Mouse (Mus musculus) embryonic facial prominence, embryonic 14.5 days (tissue): ENCODE measurements at regions not wholly inside any gene's neighbourhood (a gene's known extent, or its start where the extent isn't known, plus 50 kb on each side); places are given as distances from the start of the nearest gene placed in this dataset.

Source experiments
- ATAC-seq: fragments of 200-750 bp; cut with Nextera tagmentation; 2 replicates; pipeline ENCODE4 v1.8.0; 2017; ENCODE audit warnings: low read depth, moderate number of reproducible peaks, moderate TSS enrichment
- DNase-seq: peaks from one replicate; pipeline ENCODE4 v3.0.0-alpha.2; 2015; ENCODE audit warnings: low spot score
- H3K27ac ChIP-seq: fragments of 300-500 bp; sonication (generic); replicated peaks from 2 replicates; pipeline ENCODE4 v1.5.1; 2014; ENCODE audit warnings: low read depth, mild to moderate bottlenecking, low read length, moderate library complexity
- H3K27me3 ChIP-seq: fragments of 300-500 bp; sonication (generic); replicated peaks from 2 replicates; pipeline ENCODE4 v1.6.1; 2014; ENCODE audit warnings: low read length; ENCODE audit not compliant: control insufficient read depth, insufficient read depth
- H3K36me3 ChIP-seq: fragments of 300-500 bp; sonication (generic); 2 replicates; pipeline ENCODE4 v1.6.1; 2014; ENCODE audit warnings: low read length, mixed read lengths; ENCODE audit not compliant: control insufficient read depth, insufficient read depth
- H3K4me1 ChIP-seq: fragments of 300-500 bp; sonication (generic); 2 replicates; pipeline ENCODE4 v1.6.1; 2014; ENCODE audit warnings: antibody characterized with exemption, low read length; ENCODE audit not compliant: control insufficient read depth, insufficient read depth
- H3K4me2 ChIP-seq: fragments of 300-500 bp; sonication (generic); 2 replicates; pipeline ENCODE4 v1.6.1; 2014; ENCODE audit warnings: low read depth, mild to moderate bottlenecking, low read length, moderate library complexity, mixed read lengths
- H3K4me3 ChIP-seq: fragments of 300-500 bp; sonication (generic); 2 replicates; pipeline ENCODE4 v1.5.1; 2014; ENCODE audit warnings: low read depth, mild to moderate bottlenecking, low read length
- H3K9ac ChIP-seq: fragments of 300-500 bp; sonication (generic); 2 replicates; pipeline ENCODE4 v1.6.1; 2014; ENCODE audit warnings: low read depth, mild to moderate bottlenecking, low read length, moderate library complexity, mixed read lengths
- H3K9me3 ChIP-seq: fragments of 300-500 bp; sonication (generic); 2 replicates; pipeline ENCODE4 v1.6.1; 2016; ENCODE audit warnings: low read length; ENCODE audit not compliant: control insufficient read depth
- WGBS: fragments of 180-500 bp; shearing (Covaris S2); extraction: QIAGEN DNeasy Blood & Tissue Kit; methylation state at CpG from one replicate; pipeline ENCODE4 v1.1.7; 2014; 5-methylcytosine and 5-hydroxymethylcytosine counted together

- ATAC-seq (no peak), DNase-seq (no peak)
- Histone ChIP-seq H3K27me3 (no peaks in the 10 kb centered on the region), H3K4me2 (no peak overlapping the region), H3K36me3 (no peaks in the 10 kb centered on the region), H3K9me3 (no peaks in the 10 kb centered on the region), H3K4me1 (peaks cover 7% of the 10 kb centered on the region), H3K4me3 (no peak overlapping the region), H3K27ac (no peak overlapping the region), H3K9ac (no peak overlapping the region)
- 38% methylated on average over 6 of the region's 6 CpGs for WGBS
Measured at GRCm38 (mm10) chr1:61419839-61420238, 218.8 kb upstream of the Pard3b start.

- H3K9me3 ChIP-seq = no peaks in the 10 kb centered on the region
- no peak overlapping the region for H3K9ac ChIP-seq
- H3K4me3 ChIP-seq = no peak overlapping the region
- no peaks in the 10 kb centered on the region for H3K4me1 ChIP-seq
- ATAC-seq (no peak), DNase-seq (no peak)
- H3K27ac ChIP-seq = no peak overlapping the region
- no peaks in the 10 kb centered on the region for H3K36me3 ChIP-seq
- no peaks in the 10 kb centered on the region for H3K27me3 ChIP-seq
- H3K4me2 ChIP-seq = no peak overlapping the region
Measured at GRCm38 (mm10) chr1:61423253-61423652, 215.4 kb upstream of the Pard3b start.

- no peak overlapping the region for H3K9ac ChIP-seq
- no peak overlapping the region for H3K4me2 ChIP-seq
- WGBS = 72% methylated on average over 4 of the region's 4 CpGs
- ATAC-seq (no peak), DNase-seq (peak; percentile 79)
- no peaks in the 10 kb centered on the region for H3K36me3 ChIP-seq
- no peaks in the 10 kb centered on the region for H3K27me3 ChIP-seq
- H3K4me1 ChIP-seq = no peaks in the 10 kb centered on the region
- no peak overlapping the region for H3K27ac ChIP-seq
- no peaks in the 10 kb centered on the region for H3K9me3 ChIP-seq
- H3K4me3 ChIP-seq = no peak overlapping the region
Measured at GRCm38 (mm10) chr1:61428706-61429501, 209.7 kb upstream of the Pard3b start.

GRCm38 (mm10) chr1:61437603-61438002 is 201.0 kb upstream of the Pard3b start:
- Histone ChIP-seq H3K4me3 (no peak overlapping the region), H3K9ac (no peak overlapping the region), H3K36me3 (no peaks in the 10 kb centered on the region), H3K4me1 (no peaks in the 10 kb centered on the region), H3K27me3 (no peaks in the 10 kb centered on the region), H3K9me3 (no peaks in the 10 kb centered on the region), H3K4me2 (no peak overlapping the region), H3K27ac (no peak overlapping the region)
- DNase-seq (peak; percentile 9), ATAC-seq (no peak)
- WGBS = 57% methylated on average over 3 of the region's 3 CpGs

GRCm38 (mm10) chr1:61461435-61461834 is 177.2 kb upstream of the Pard3b start:
- H3K4me3 ChIP-seq = no peak overlapping the region
- no peaks in the 10 kb centered on the region for H3K36me3 ChIP-seq
- H3K27me3 ChIP-seq = no peaks in the 10 kb centered on the region
- DNase-seq (no peak), ATAC-seq (no peak)
- 67% methylated on average over 3 of the region's 3 CpGs for WGBS
- no peak overlapping the region for H3K4me2 ChIP-seq
- no peaks in the 10 kb centered on the region for H3K9me3 ChIP-seq
- H3K27ac ChIP-seq = no peak overlapping the region
- no peaks in the 10 kb centered on the region for H3K4me1 ChIP-seq
- no peak overlapping the region for H3K9ac ChIP-seq

- no peak overlapping the region for H3K9ac ChIP-seq
- H3K36me3 ChIP-seq = no peaks in the 10 kb centered on the region
- H3K4me3 ChIP-seq = no peak overlapping the region
- DNase-seq (no peak), ATAC-seq (no peak)
- H3K9me3 ChIP-seq = no peaks in the 10 kb centered on the region
- no peaks in the 10 kb centered on the region for H3K27me3 ChIP-seq
- no peak overlapping the region for H3K27ac ChIP-seq
- WGBS = 66% methylated on average over 5 of the region's 5 CpGs
- H3K4me1 ChIP-seq = no peaks in the 10 kb centered on the region
- no peak overlapping the region for H3K4me2 ChIP-seq
Measured at GRCm38 (mm10) chr1:61470617-61471214, 167.9 kb upstream of the Pard3b start.

- Histone ChIP-seq H3K9me3 (no peaks in the 10 kb centered on the region), H3K4me2 (no peak overlapping the region), H3K4me3 (no peak overlapping the region), H3K27ac (no peak overlapping the region), H3K9ac (no peak overlapping the region), H3K4me1 (no peaks in the 10 kb centered on the region), H3K27me3 (no peaks in the 10 kb centered on the region), H3K36me3 (no peaks in the 10 kb centered on the region)
- ATAC-seq (no peak), DNase-seq (no peak)
- 83% methylated on average over 6 of the region's 6 CpGs for WGBS
Measured at GRCm38 (mm10) chr1:61471779-61472578, 166.6 kb upstream of the Pard3b start.

GRCm38 (mm10) chr1:61472579-61473242 is 165.9 kb upstream of the Pard3b start:
- H3K4me3 ChIP-seq = no peak overlapping the region
- 74% methylated on average over 13 of the region's 13 CpGs for WGBS

More at GRCm38 (mm10) chr1:61472579-61473242, 165.9 kb upstream of the Pard3b start:
- Histone ChIP-seq H3K9me3 (no peaks in the 10 kb centered on the region), H3K27ac (no peak overlapping the region), H3K27me3 (no peaks in the 10 kb centered on the region), H3K4me1 (no peaks in the 10 kb centered on the region), H3K36me3 (no peaks in the 10 kb centered on the region), H3K4me2 (no peak overlapping the region), H3K9ac (no peak overlapping the region)
- no peak for ATAC-seq
- DNase-seq = no peak
